Mouse (Mus musculus) thymus, postnatal 25 days (tissue): ENCODE data around the gene Dnah17.

Experiments
- DNase-seq: peaks from one replicate; pipeline ENCODE4 v3.0.0; 2022

Gene Dnah17

GRCm38 (mm10) chr11:117993190-117994175, 137.0 kb downstream of the Dnah17 start:
- DNase-seq: no peak

- DNase-seq: no peak
These were observed 138.6 kb downstream of the Dnah17 start for GRCm38 (mm10) chr11:117991502-117992470.

DNA sequence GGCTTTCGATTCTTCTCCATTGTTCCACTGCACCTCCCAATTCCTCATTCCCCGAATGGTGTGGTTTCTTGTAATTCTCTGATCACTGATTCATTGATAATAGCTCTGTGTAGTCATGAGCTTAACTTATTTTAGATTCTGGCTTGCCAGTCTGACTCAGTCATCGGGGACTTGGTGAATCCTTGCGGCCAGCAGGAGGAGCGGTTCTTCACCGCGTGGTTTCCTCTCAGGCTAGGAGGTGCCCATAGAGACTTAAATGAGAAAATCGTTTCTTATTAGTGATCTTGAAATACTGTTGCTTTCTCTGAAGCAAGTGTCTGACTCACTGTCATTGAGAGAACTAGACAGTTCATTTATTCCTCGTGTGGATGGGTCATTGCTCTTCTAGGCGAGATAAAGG, 140.5 kb downstream of the Dnah17 start:
- DNase-seq: peak; percentile 30

- no peak for DNase-seq
These were observed 141.2 kb downstream of the Dnah17 start for GRCm38 (mm10) chr11:117989241-117989640.

GRCm38 (mm10) chr11:117987968-117988367, 142.5 kb downstream of the Dnah17 start:
- no peak for DNase-seq

GRCm38 (mm10) chr11:117987032-117987451, 143.4 kb downstream of the Dnah17 start:
- no peak for DNase-seq

GRCm38 (mm10) chr11:117986126-117987031, 144.1 kb downstream of the Dnah17 start, which contains the start of gene Pgs1:
TSS of gene Pgs1 (plus strand) at chr11:117986292.
- peak; percentile 93 for DNase-seq

- no peak for DNase-seq
These were observed 146.7 kb downstream of the Dnah17 start for GRCm38 (mm10) chr11:117983770-117984169.

- DNase-seq: no peak
These were observed 148.0 kb downstream of the Dnah17 start for GRCm38 (mm10) chr11:117982426-117982825.

DNA sequence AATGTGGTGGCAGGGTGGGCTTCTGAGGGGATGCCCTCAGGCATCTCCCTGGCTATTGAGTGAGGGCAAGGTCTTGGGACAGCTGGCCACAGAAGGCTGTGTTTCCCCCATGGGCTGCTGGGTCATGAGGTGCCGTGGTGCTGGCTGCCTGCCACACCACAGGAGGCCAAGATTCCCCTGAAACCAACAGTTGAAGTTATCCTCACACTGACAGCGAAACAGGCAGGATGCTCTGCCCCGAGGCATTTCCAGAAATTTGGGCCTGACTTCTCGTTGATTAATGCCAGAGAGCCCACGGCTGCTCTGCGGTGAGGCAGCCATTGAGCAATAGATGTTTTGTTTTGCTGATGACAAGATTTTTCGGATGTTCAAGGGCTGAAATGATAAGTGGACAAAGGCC, 151.0 kb downstream of the Dnah17 start:
- DNase-seq: no peak

- DNase-seq: no peak
These were observed 152.6 kb downstream of the Dnah17 start for GRCm38 (mm10) chr11:117977694-117978360.

DNA sequence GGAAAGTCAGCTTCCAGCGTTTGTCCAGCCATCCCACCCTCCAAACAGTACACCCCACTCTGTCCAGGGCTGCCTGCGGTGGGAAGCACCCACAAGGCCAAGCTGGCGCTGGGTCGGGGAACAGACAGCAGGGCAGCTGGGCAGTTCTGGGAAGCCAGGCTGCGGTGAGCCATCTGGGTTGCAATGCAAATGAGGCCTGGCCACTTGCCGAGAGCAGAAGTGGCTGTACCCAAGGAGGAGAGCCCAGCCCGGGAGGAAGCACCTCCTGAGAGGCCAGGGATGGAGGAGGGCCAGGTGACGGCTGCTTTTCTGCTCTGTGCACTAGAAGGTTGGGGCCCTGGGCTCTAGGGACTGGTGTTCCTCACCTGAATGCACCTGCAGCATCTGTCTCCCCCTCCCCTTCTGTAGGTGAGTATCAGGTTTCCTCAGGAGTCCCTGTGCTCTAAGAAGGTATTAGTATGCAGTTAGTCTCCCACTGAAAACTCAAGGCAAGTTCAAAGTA, 154.3 kb downstream of the Dnah17 start:
- DNase-seq: no peak

- no peak for DNase-seq
These were observed 155.0 kb downstream of the Dnah17 start for GRCm38 (mm10) chr11:117975211-117975967.

- no peak for DNase-seq
These were observed 155.9 kb downstream of the Dnah17 start for GRCm38 (mm10) chr11:117974327-117975125.

GRCm38 (mm10) chr11:117973569-117973968, 156.9 kb downstream of the Dnah17 start:
- DNase-seq: no peak

DNA sequence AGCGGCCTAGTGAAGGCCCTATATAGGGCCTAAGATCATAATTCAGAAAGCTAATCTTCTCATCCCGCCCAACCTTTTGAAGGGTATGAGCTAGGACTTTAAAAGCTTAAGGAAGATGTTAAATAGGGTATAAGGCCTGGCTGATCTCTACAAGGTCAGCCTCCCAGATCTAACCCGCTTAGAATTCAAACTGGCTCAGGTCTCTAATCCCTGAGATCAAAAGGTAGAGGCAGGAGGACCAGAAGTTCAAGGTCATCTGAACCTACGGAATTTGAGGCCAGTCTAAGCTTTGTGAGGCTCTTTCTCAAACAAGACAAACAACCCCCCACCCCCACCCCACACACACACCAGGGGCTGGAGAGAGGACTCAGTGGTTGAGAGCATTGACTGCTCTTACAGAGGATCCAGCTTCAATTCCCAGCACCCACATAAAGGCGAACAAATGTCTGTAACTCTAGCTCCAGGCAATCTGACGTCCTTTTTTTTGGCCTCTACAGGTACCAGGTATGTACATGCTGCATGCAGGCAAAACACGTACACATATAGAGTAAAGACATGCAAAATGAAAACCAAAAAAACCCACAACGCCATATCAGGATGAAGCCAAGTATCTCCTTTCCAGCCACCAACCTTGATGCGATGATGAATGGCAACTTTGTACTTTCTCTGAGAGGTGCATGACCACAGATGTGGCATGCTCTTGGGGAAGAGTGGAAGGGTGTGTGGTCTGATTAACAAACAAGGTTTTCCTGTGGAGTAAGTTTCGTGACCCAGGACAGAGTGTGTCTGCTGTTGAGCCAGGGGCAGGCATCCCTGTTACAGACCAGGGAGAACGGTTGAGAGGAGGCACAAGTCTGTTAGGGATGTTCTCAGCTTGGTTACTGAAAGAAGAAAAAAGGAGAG, 157.5 kb downstream of the Dnah17 start:
- DNase-seq: no peak
